Mouse (Mus musculus) large intestine, adult 2 months (tissue): ENCODE results near the gene Iffo2. TPM values are rescaled to one million over a fixed set of nuclear protein-coding genes. Genes with fewer than 3 reads are reported as not detected.

ENCODE experiments used
- DNase-seq: peaks from one replicate; pipeline ENCODE4 v3.0.0-alpha.2; 2012; ENCODE audit warnings: low read depth, low spot score
- WGBS: fragments of 180-500 bp; shearing (Covaris S2); methylation state at CpG from one replicate; pipeline ENCODE4 v1.1.7; 2018; 5-methylcytosine and 5-hydroxymethylcytosine counted together
- polyA plus RNA-seq: library from polyadenylated mRNA; depleted of rRNA; stranded (reverse); fragments of >200 nt; gene quantifications from 2 replicates; pipeline ENCODE4 v1.2.3, GENCODE M21; 2012

Iffo2 gene
- polyA plus RNA-seq, 1 experiment = 2.6 TPM

DNA sequence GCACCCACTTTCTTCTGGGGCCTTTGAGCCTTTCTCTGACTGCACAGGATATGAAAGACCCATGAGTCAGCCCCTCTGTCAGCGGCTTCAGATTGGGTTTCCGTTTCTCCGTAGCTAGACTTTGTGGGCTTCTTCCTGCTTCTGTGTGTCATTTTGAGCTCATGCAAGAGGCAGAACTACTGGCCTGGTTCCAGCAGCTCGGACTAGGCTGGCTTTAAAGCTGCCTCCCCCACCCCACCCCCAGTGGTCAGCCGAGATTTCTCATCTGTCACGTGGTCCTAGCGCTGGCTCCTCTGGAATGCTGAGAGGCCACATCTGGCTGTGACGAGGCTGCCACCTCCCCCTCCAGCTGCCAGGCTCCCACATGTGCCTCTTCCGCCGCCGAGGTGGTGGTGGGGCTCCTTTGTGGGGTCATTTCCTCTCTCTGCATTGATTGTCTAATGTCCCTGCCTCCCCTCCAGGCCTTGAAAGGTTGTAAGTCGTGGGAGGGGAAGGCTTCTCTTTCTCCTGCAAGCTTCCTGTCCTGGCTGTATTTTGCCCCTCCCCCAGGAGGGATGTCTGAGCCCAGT lies 68.7 kb downstream of the Iffo2 start:
- 11% methylated on average over 12 of the region's 12 CpGs for whole genome bisulfite sequencing

GRCm38 (mm10) chr4:139601519-139602356 lies 71.4 kb downstream of the Iffo2 start:
- whole genome bisulfite sequencing = 53% methylated on average over 7 of the region's 7 CpGs
- DNase-seq = no peak

More for the DNA sequence above, 68.7 kb downstream of the Iffo2 start:
- no peak for DNase-seq

- 52% methylated on average over 14 of the region's 14 CpGs for WGBS
- DNase-seq = no peak
These were observed 72.3 kb downstream of the Iffo2 start, which contains the start of gene Gm21969 for GRCm38 (mm10) chr4:139602357-139603244. Gene Gm21969 (plus strand): TSS chr4:139603186.

DNA sequence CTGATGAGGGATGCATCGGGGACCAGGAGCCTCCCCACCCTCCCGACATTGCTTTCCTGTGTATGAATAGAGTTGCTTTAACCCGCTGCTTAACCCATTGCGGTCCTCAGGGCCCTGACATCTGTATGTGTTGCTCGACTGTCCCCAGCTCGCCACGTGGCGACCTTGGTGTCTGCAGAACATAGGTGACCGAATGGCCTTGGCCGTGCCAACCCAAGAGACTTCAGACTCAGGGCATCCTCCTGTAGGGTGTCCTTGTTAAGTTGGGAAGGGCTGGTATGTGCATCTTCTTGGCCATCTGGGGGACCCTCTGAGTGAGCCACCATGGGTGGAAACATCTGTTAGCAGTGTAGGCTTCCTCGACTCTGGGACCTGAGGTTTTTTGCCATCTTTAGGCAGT lies 74.9 kb downstream of the Iffo2 start:
- DNase-seq = no peak
- WGBS = 89% methylated on average over 11 of the region's 11 CpGs

DNA sequence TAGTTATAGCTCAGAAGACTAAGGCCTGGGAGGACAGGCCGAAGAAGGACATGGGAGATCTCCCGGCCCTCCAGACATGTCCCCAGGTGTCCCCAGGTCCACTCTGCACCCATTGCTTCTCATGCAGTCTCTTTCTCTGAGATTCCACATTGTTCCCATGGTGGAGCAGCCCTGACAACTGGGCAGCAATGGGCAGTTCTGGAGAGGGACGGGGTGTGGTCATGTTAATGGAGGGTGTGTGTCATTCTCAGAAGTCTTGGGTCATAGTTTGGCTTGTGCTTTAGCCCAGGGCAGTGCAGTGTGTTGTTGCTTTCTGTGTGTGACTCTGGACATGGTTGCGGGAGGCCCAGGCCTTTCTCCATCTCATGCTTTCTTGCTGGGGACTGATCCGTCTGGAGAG lies 76.4 kb downstream of the Iffo2 start:
- DNase-seq = no peak
- WGBS = 82% methylated on average over 5 of the region's 5 CpGs

GRCm38 (mm10) chr4:139608975-139609374 lies 78.6 kb downstream of the Iffo2 start:
- WGBS = 74% methylated on average over 4 of the region's 4 CpGs
- DNase-seq = no peak

DNA sequence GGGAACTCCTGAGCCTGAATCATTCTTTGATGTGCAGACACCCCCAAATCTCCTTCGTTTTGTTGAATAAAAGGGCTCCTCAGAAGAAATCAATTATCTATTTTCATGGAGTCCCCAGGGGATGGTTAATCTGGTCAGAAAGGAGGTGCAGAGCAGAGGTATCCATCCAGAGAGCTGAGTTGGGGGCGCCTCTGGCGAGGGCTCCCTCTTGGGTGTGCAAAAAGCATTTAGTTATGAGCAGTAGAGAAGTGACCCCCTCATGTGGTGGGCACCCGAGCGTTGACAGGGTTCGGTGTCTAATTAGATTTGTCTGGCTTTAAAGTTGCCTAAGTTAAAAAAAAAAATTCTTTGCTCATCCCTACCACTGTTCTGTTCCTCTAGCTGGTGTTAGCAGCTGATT lies 80.6 kb downstream of the Iffo2 start:
- WGBS = 64% methylated on average over 6 of the region's 6 CpGs
- DNase-seq = no peak

DNA sequence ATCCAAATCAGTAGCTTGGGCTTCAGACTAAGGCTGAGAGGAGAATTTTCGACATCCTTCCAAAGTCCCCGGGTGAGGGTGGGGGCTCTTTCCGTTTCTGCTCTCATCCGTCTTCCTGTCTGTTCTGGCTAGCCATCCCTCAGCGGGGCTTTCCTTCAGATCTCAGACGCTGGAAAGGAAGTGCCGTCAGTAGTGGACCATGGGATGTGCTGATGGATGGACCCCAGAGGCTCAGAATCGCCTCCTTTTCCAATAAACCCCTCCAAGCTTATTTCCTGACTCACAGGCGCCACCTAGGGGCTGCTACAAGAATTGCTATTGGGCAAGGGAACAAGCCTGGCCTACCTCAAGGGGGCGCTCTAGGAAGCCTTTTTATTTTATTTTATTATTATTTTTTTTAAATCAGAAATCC lies 81.2 kb downstream of the Iffo2 start:
- 19% methylated on average over 10 of the region's 10 CpGs for WGBS
- no peak for DNase-seq

- WGBS = 91% methylated on average over 21 of the region's 21 CpGs
- DNase-seq = no peak
These were observed 84.3 kb downstream of the Iffo2 start for GRCm38 (mm10) chr4:139614524-139615260.

GRCm38 (mm10) chr4:139616276-139617000 lies 86.1 kb downstream of the Iffo2 start:
- DNase-seq = peak; percentile 67
- 26% methylated on average over 24 of the region's 24 CpGs for WGBS

- WGBS = 50% methylated on average over 3 of the region's 3 CpGs
- no peak for DNase-seq
These were observed 86.6 kb downstream of the Iffo2 start for GRCm38 (mm10) chr4:139617001-139617364.

GRCm38 (mm10) chr4:139619765-139620164 lies 89.4 kb downstream of the Iffo2 start:
- DNase-seq = no peak
- 77% methylated on average over 6 of the region's 6 CpGs for WGBS

GRCm38 (mm10) chr4:139622373-139623282 lies 92.3 kb downstream of the Iffo2 start, which contains the start of gene Aldh4a1:
Gene Aldh4a1 (plus strand): TSS chr4:139622866.
- DNase-seq = peak; percentile 89
- under 1% methylated on average over 36 of the region's 38 CpGs for WGBS

DNA sequence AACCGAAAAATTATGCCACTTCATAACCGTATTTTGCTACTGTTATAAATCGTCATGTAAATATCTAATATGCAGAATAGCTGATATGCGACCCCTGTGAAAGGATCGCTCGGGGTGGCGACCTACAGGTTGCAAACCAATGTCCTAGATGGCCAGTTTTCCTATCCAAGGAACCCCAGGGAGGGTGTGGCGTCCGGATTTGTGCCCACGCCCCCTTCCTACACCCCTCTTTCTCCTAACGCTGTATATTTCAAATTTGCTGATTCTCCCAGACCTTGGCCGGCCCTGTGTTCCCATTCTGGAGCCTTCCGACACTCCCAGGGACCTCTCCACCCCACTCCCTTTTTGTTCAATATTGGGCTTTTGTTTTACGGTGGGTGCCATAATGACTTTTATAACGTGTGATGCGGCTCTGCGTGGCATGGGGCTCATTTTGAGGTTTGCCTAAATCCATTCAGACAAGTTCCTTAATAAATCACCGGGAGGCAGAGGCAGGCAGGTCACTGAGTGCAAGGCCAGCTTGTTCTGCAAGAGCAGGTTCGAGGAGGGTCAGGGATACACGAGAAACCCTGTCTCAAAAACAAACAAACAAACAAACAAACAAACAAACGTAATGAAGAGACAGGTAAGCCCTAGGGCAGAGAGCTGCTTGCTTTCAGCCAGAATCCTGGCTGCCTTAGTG lies 93.2 kb downstream of the Iffo2 start:
- WGBS = 9% methylated on average over 21 of the region's 21 CpGs
- no peak for DNase-seq

- DNase-seq = no peak
- 48% methylated on average over 5 of the region's 5 CpGs for WGBS
These were observed 93.8 kb downstream of the Iffo2 start for GRCm38 (mm10) chr4:139624116-139624489.

GRCm38 (mm10) chr4:139624706-139625105 lies 94.4 kb downstream of the Iffo2 start:
- WGBS = 23% methylated on average over 10 of the region's 10 CpGs
- DNase-seq = no peak

GRCm38 (mm10) chr4:139627361-139627760 lies 97.0 kb downstream of the Iffo2 start:
- 88% methylated on average over 11 of the region's 11 CpGs for WGBS
- DNase-seq = no peak
